Mouse (Mus musculus) spleen, adult 2 months (tissue): ENCODE data around the gene Ltbp2.

Experiments used
- CTCF ChIP-seq: fragments of 200-500 bp; IDR thresholded peaks from 2 replicates; pipeline ENCODE4 v1.5.1; 2011; ENCODE audit warnings: mild to moderate bottlenecking, inconsistent platforms; ENCODE audit not compliant: insufficient read depth, insufficient read length, insufficient replicate concordance; ENCODE audit errors: extremely low read depth
- POLR2A ChIP-seq: fragments of 200-500 bp; IDR thresholded peaks from 2 replicates; pipeline ENCODE4 v1.6.1; 2011; ENCODE audit warnings: low read depth, low read length, inconsistent platforms

GRCm38 (mm10) chr12:84812004-84812403, 64.3 kb downstream of the Ltbp2 start:
- TF ChIP-seq CTCF (no peak), POLR2A (no peak)
